8 mouse cellular contexts compared by ENCODE assay signal in the genomic region with DNA sequence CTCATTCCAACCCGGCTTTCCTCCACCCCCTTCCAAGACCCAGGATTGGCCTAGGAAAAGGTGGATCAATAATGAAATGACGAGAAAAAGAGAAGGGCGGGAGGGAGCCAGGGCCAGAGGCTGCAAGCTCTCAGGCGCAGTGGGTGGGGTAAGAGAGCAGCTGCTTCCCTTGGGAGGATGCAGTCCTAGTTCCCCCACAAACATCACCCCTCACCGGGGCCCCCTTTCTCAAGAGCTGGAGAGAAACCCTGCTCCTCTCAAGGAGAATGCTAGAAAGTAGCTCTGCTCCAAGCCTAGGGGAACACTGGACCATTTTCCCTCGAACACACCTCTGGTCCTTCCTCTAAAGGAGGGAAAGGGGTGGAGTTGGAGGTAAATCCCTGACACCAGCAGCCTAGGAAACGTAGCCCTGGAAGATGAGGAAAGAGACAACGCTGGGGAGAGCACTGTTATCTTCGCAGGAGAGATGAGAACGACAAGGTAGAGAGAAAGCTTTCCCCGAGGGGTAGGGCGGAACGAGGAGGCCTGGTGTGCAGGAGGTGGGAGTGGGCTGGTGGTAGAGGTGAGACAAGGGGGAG. TPM values are rescaled to one million over a fixed set of nuclear protein-coding genes. Genes with fewer than 3 reads are reported as not detected.
DNase-seq lines count a peak whose midpoint lies in the region; ATAC-seq and TF ChIP-seq lines count a peak whose summit lies in the region.

No protein-coding gene starts in this region.

- H3K4me2 ChIP-seq in embryonic facial prominence, embryonic 14.5 days (ENCODE audit: low read depth, low read length) = peak overlapping the region; percentile 96
- H3K4me2 ChIP-seq in hindbrain, postnatal 0 days (ENCODE audit: low read depth, low read length) = peak overlapping the region; percentile 57
- peak overlapping the region; percentile 97 for H3K4me2 ChIP-seq in midbrain, embryonic 11.5 days

- H3K4me1 ChIP-seq in heart, adult 2 months (ENCODE audit: control insufficient read depth, insufficient read depth, low read length) = peaks cover 16% of the 10 kb centered on the region
- peaks cover 0 to 15% of the 10 kb centered on the region in 2 experiments; a peak in 2 of 4 replicates for H3K4me1 ChIP-seq in ES-E14 (ENCODE audit: control insufficient read depth in 2 of 2, insufficient read depth in 2 of 2, low read length in 2 of 2, poor library complexity in 1 of 2)
- peaks cover 21% of the 10 kb centered on the region for H3K4me1 ChIP-seq in embryonic facial prominence, embryonic 14.5 days (ENCODE audit: control insufficient read depth, insufficient read depth, low read length)
- H3K4me1 ChIP-seq in hindbrain, postnatal 0 days (ENCODE audit: insufficient read depth, low read length) = peaks cover 25% of the 10 kb centered on the region
- H3K4me1 ChIP-seq in midbrain, embryonic 11.5 days (ENCODE audit: control insufficient read depth, insufficient read depth, low read length) = peaks cover 27% of the 10 kb centered on the region

- no peak for TF ChIP-seq EP300 in heart, adult 2 months (IDR thresholded peaks at IDR 0.05; ENCODE audit: insufficient read depth, low read depth, low read length)

- peak overlapping the region; percentile 82; the same call in 1 of the 2 replicates for H3K27ac ChIP-seq in heart, adult 2 months
- H3K27ac ChIP-seq in ES-E14 (ENCODE audit: insufficient read depth, low read depth, low read length, poor library complexity, severe bottlenecking) = no peak overlapping the region
- H3K27ac ChIP-seq in embryonic facial prominence, embryonic 14.5 days (replicated peaks; ENCODE audit: low read depth, low read length) = peak overlapping the region; percentile 98
- peak overlapping the region; percentile 99 for H3K27ac ChIP-seq in hindbrain, postnatal 0 days
- H3K27ac ChIP-seq in midbrain, embryonic 11.5 days (ENCODE audit: low read depth, low read length) = peak overlapping the region; percentile 83

- peak overlapping the region; percentile 40 for H3K9ac ChIP-seq in heart, adult 2 months (ENCODE audit: low read depth, low read length)
- H3K9ac ChIP-seq in ES-E14 (ENCODE audit: insufficient read depth, low read depth, low read length, poor library complexity, severe bottlenecking) = peak overlapping the region; percentile 86
- peak overlapping the region; percentile 94 for H3K9ac ChIP-seq in embryonic facial prominence, embryonic 14.5 days (ENCODE audit: low read depth, low read length)
- peak overlapping the region; percentile 98 for H3K9ac ChIP-seq in hindbrain, postnatal 0 days (replicated peaks; ENCODE audit: low read length)
- H3K9ac ChIP-seq in midbrain, embryonic 11.5 days (ENCODE audit: low read length) = peak overlapping the region; percentile 96

- H3K79me2 ChIP-seq in heart, adult 2 months (replicated peaks; ENCODE audit: control insufficient read depth, insufficient read depth, low read length) = peaks cover 13% of the 10 kb centered on the region

- no peaks in the 10 kb centered on the region for H3K9me3 ChIP-seq in ES-E14 (ENCODE audit: control insufficient read depth, insufficient read depth, low read depth, low read length)
- H3K9me3 ChIP-seq in embryonic facial prominence, embryonic 14.5 days (ENCODE audit: control insufficient read depth, low read length) = no peaks in the 10 kb centered on the region
- no peaks in the 10 kb centered on the region for H3K9me3 ChIP-seq in hindbrain, postnatal 0 days (ENCODE audit: low read length)
- H3K9me3 ChIP-seq in midbrain, embryonic 11.5 days (ENCODE audit: control insufficient read depth, low read length) = no peaks in the 10 kb centered on the region

- no peaks in the 10 kb centered on the region for H3K27me3 ChIP-seq in heart, adult 2 months (ENCODE audit: control insufficient read depth, insufficient read depth, low read length)
- no peaks in the 10 kb centered on the region for H3K27me3 ChIP-seq in embryonic facial prominence, embryonic 14.5 days (replicated peaks; ENCODE audit: control insufficient read depth, insufficient read depth, low read length)
- no peaks in the 10 kb centered on the region for H3K27me3 ChIP-seq in hindbrain, postnatal 0 days (ENCODE audit: insufficient read depth, low read length)
- H3K27me3 ChIP-seq in midbrain, embryonic 11.5 days (ENCODE audit: control insufficient read depth, insufficient read depth, low read length) = no peaks in the 10 kb centered on the region

- ATAC-seq in embryonic facial prominence, embryonic 14.5 days (ENCODE audit: low read depth) = no peak
- no peak for ATAC-seq in hindbrain, postnatal 0 days
- ATAC-seq in midbrain, embryonic 11.5 days (ENCODE audit: low FRiP score) = no peak

- 3% methylated on average over 13 of the region's 13 CpGs for WGBS in heart, adult 2 months
- WGBS in embryonic facial prominence, embryonic 14.5 days = 0% methylated on average over 13 of the region's 13 CpGs
- WGBS in hindbrain, postnatal 0 days = under 1% methylated on average over 13 of the region's 13 CpGs
- WGBS in midbrain, embryonic 11.5 days = under 1% methylated on average over 13 of the region's 13 CpGs

- H3K4me3 ChIP-seq in heart, adult 2 months = peak overlapping the region; percentile 98
- peak overlapping the region; percentile 91 to 95 for H3K4me3 ChIP-seq in ES-E14 (ENCODE audit: insufficient read depth in 1 of 2, low read depth in 1 of 2, low read length in 2 of 2, poor library complexity in 1 of 2, severe bottlenecking in 1 of 2)
- peak overlapping the region; percentile 83 for H3K4me3 ChIP-seq in embryonic facial prominence, embryonic 14.5 days (ENCODE audit: low read depth, low read length)
- peak overlapping the region; percentile 100 for H3K4me3 ChIP-seq in hindbrain, postnatal 0 days (ENCODE audit: low read length)
- peak overlapping the region; percentile 99 for H3K4me3 ChIP-seq in midbrain, embryonic 11.5 days (ENCODE audit: low read depth, low read length)

- DNase-seq in heart, adult 2 months = peak in 1 of 2 experiments; percentile 25
- no peak for DNase-seq in heart, postnatal 14 days
- DNase-seq in ES-E14 (ENCODE audit: low read depth, low spot score) = no peak
- peak; percentile 65 for DNase-seq in embryonic facial prominence, embryonic 14.5 days (ENCODE audit: low spot score)
- DNase-seq in hindbrain, postnatal 0 days (ENCODE audit: low spot score) = peak; percentile 30
- peak; percentile 87 for DNase-seq in midbrain, embryonic 11.5 days (ENCODE audit: low spot score, missing footprints)
- DNase-seq in thymus, adult 18-20 months = peak; percentile 35 to 51
- no peak for DNase-seq in ovary, adult 18-20 months (ENCODE audit: low spot score)

- H3K36me3 ChIP-seq in heart, adult 2 months (ENCODE audit: control insufficient read depth, insufficient read depth, low read length) = peaks cover 21% of the 10 kb centered on the region
- peaks cover 3% of the 10 kb centered on the region for H3K36me3 ChIP-seq in ES-E14 (ENCODE audit: control insufficient read depth, insufficient read depth, low read length, poor library complexity, severe bottlenecking)
- no peaks in the 10 kb centered on the region for H3K36me3 ChIP-seq in embryonic facial prominence, embryonic 14.5 days (ENCODE audit: control insufficient read depth, insufficient read depth, low read length)
- H3K36me3 ChIP-seq in hindbrain, postnatal 0 days (ENCODE audit: insufficient read depth, low read length) = no peaks in the 10 kb centered on the region; the same call in 1 of the 2 replicates
- H3K36me3 ChIP-seq in midbrain, embryonic 11.5 days (ENCODE audit: control insufficient read depth, insufficient read depth, low read length) = no peaks in the 10 kb centered on the region

- no peak for TF ChIP-seq CTCF in heart, adult 2 months (IDR thresholded peaks at IDR 0.05)
- TF ChIP-seq CTCF in hindbrain, postnatal 0 days (IDR thresholded peaks at IDR 0.05; ENCODE audit: low read depth) = no peak

- in situ Hi-C loops in ES-E14 (cut with MboI; ENCODE audit: low sequenced_read_pairs in 2 of 2, unreplicated experiment in 2 of 2) = no loop called here

- intact Hi-C loops in heart, adult 2 months (cut with DNase I) = loop anchor here (2.0 to 5.0 kb wide), 6 partner anchors 13 to 107 kb away; partner anchors contain the start of genes Atp5l and Ube4a
- intact Hi-C loops in heart, postnatal 14 days (cut with DNase I) = loop anchor here (2.0 kb wide), 2 partner anchors 33 to 43 kb away; no protein-coding TSS in a partner anchor

- TF ChIP-seq POLR2A in heart, adult 2 months (IDR thresholded peaks at IDR 0.05; ENCODE audit: insufficient read depth, low read depth, low read length) = no peak

TF ChIP-seq in ES-E14, 5 proteins besides CTCF, POLR2A, EP300 and RAD21:
- TF ChIP-seq HCFC1 (IDR thresholded peaks at IDR 0.05; ENCODE audit: borderline replicate concordance, insufficient read depth, low read length) (no peak), MAFK (IDR thresholded peaks at IDR 0.05; ENCODE audit: insufficient read depth, low read depth, low read length) (no peak), CHD2 (IDR thresholded peaks at IDR 0.05; ENCODE audit: low read depth, low read length) (no peak), ZNF384 (IDR thresholded peaks at IDR 0.05; ENCODE audit: low read depth, low read length) (no peak), ZC3H11A (IDR thresholded peaks at IDR 0.05; ENCODE audit: borderline replicate concordance, low read depth, low read length) (no peak)

RNA-seq across cellular contexts. Expression of gene Kmt2a, which starts 1.3 kb away (rescaled TPM):
- 10 to 100 TPM; 25.7 to 25.9 TPM for total RNA-seq in heart, adult 2 months (2021)
- 11.8 and 12.9 TPM in 2 replicates for polyA plus RNA-seq in heart, adult 2 months (2012; rRNA removed)
- total RNA-seq in heart, postnatal 14 days (2021) = 10 to 100 TPM; 29.2 to 31.5 TPM
- 23.6 and 25.2 TPM in 2 replicates for total RNA-seq in ES-E14 (2012; rRNA removed)
- polyA plus RNA-seq in embryonic facial prominence, embryonic 14.5 days (2014; fragmentation: Nextera tagmentation; extraction: Ambion mirVana) = 12.0 and 12.3 TPM in 2 replicates
- total RNA-seq in hindbrain, postnatal 0 days (2014; rRNA removed) = 18.7 and 20.6 TPM in 2 replicates
- 14.4 and 19.0 TPM in 2 replicates for polyA plus RNA-seq in hindbrain, postnatal 0 days (2015; fragmentation: Nextera tagmentation; extraction: Ambion mirVana)
- polyA plus RNA-seq in midbrain, embryonic 11.5 days (2014; fragmentation: Nextera tagmentation; extraction: Ambion mirVana) = 14.0 and 19.4 TPM in 2 replicates

RNA-seq across cellular contexts. Expression of gene Atp5l, which starts 40.8 kb away (rescaled TPM):
- total RNA-seq in heart, adult 2 months (2021) = 1,000 to 10,000 TPM; 1,478 to 1,698 TPM
- 1,092 and 1,784 TPM in 2 replicates for polyA plus RNA-seq in heart, adult 2 months (2012; rRNA removed)
- total RNA-seq in heart, postnatal 14 days (2021) = 1,000 to 10,000 TPM; 1,504 to 1,510 TPM
- total RNA-seq in ES-E14 (2012; rRNA removed) = 664 and 732 TPM in 2 replicates
- 681 and 870 TPM in 2 replicates for polyA plus RNA-seq in embryonic facial prominence, embryonic 14.5 days (2014; fragmentation: Nextera tagmentation; extraction: Ambion mirVana)
- total RNA-seq in hindbrain, postnatal 0 days (2014; rRNA removed) = 217 and 223 TPM in 2 replicates
- polyA plus RNA-seq in hindbrain, postnatal 0 days (2015; fragmentation: Nextera tagmentation; extraction: Ambion mirVana) = 1,057 and 1,065 TPM in 2 replicates
- polyA plus RNA-seq in midbrain, embryonic 11.5 days (2014; fragmentation: Nextera tagmentation; extraction: Ambion mirVana) = 574 and 619 TPM in 2 replicates

Comparison
In these comparisons a context has a peak if more than half of its experiments do, and no peak if none do; other contexts are left out.
1. DNase-seq: peak in embryonic facial prominence, embryonic 14.5 days (single experiment), hindbrain, postnatal 0 days (single experiment), midbrain, embryonic 11.5 days (single experiment) and thymus, adult 18-20 months (2 of 2); none in heart, postnatal 14 days (0 of 2), ES-E14 (single experiment) and ovary, adult 18-20 months (single experiment).
2. H3K9ac ChIP-seq: peak in every context shown above with its lines; median percentile 98 in hindbrain, postnatal 0 days; 96 in midbrain, embryonic 11.5 days; 94 in embryonic facial prominence, embryonic 14.5 days; 86 in ES-E14; 40 in heart, adult 2 months.
3. Peak in every context shown above with its lines, with median percentiles within 50 percentile points of each other: H3K4me3 ChIP-seq and H3K4me2 ChIP-seq.